Mouse (Mus musculus) limb, embryonic 11.5 days (tissue): ENCODE data around the gene Hira. TPM values are rescaled to one million over a fixed set of nuclear protein-coding genes. Genes with fewer than 3 reads are reported as not detected.
"Not testable (repeated sequence)": the region's sequence is repeated elsewhere in the genome, so short reads cannot be mapped to it uniquely, and the experiment has no call there.

Source experiments
- ATAC-seq: fragments of 200-750 bp; cut with Nextera tagmentation; 2 replicates; pipeline ENCODE4 v1.8.0; 2017; ENCODE audit warnings: low read depth; ENCODE audit not compliant: insufficient number of reproducible peaks, low FRiP score, low TSS enrichment
- DNase-seq: peaks from one replicate; pipeline ENCODE4 v3.0.0-alpha.2; 2015; ENCODE audit warnings: low spot score
- H3K27ac ChIP-seq: fragments of 300-500 bp; sonication (generic); replicated peaks from 2 replicates; pipeline ENCODE4 v1.5.1; 2014; ENCODE audit warnings: low read depth, mild to moderate bottlenecking, low read length
- H3K27me3 ChIP-seq: fragments of 300-500 bp; sonication (generic); 2 replicates; pipeline ENCODE4 v1.6.1; 2014; ENCODE audit warnings: mild to moderate bottlenecking, low read length, mixed read lengths; ENCODE audit not compliant: control insufficient read depth, insufficient read depth
- H3K36me3 ChIP-seq: fragments of 300-500 bp; sonication (generic); 2 replicates; pipeline ENCODE4 v1.6.1; 2014; ENCODE audit warnings: mild to moderate bottlenecking, low read length, moderate library complexity, mixed read lengths; ENCODE audit not compliant: control insufficient read depth, insufficient read depth
- H3K4me1 ChIP-seq: fragments of 300-500 bp; sonication (generic); 2 replicates; pipeline ENCODE4 v1.6.1; 2014; ENCODE audit warnings: low read length, mixed read lengths; ENCODE audit not compliant: control insufficient read depth, insufficient read depth
- H3K4me2 ChIP-seq: fragments of 300-500 bp; sonication (generic); 2 replicates; pipeline ENCODE4 v1.6.1; 2014; ENCODE audit warnings: low read depth, mild to moderate bottlenecking, moderate library complexity; ENCODE audit not compliant: severe bottlenecking
- H3K4me3 ChIP-seq: fragments of 300-500 bp; sonication (generic); 2 replicates; pipeline ENCODE4 v1.5.1; 2014; ENCODE audit warnings: low read depth, low read length
- H3K9ac ChIP-seq: fragments of 300-500 bp; sonication (generic); 2 replicates; pipeline ENCODE4 v1.6.1; 2014; ENCODE audit warnings: mild to moderate bottlenecking, low read length
- H3K9me3 ChIP-seq: fragments of 300-500 bp; sonication (generic); 2 replicates; pipeline ENCODE4 v1.6.1; 2016; ENCODE audit warnings: low read length; ENCODE audit not compliant: control insufficient read depth
- WGBS: fragments of 180-500 bp; shearing (Covaris S2); extraction: QIAGEN DNeasy Blood & Tissue Kit; methylation state at CpG from one replicate; pipeline ENCODE4 v1.1.7; 2014; 5-methylcytosine and 5-hydroxymethylcytosine counted together
- polyA plus RNA-seq: library from polyadenylated mRNA; unstranded; fragments of >200 nt; fragmentation: Nextera tagmentation; extraction: Ambion mirVana; gene quantifications from 2 replicates; pipeline ENCODE4 v1.2.1, GENCODE M21; 2014

Gene Hira
- polyA plus RNA-seq, 1 experiment from 2014 or later = 17.0 TPM

GRCm38 (mm10) chr16:18943906-18944305, 67.1 kb downstream of the Hira start:
- H3K4me1 ChIP-seq = no peaks in the 10 kb centered on the region
- no peak overlapping the region for H3K4me2 ChIP-seq
- no peak overlapping the region for H3K4me3 ChIP-seq
- no peak overlapping the region for H3K27ac ChIP-seq
- H3K9ac ChIP-seq = no peak overlapping the region
- H3K36me3 ChIP-seq = peaks cover 16% of the 10 kb centered on the region
- no peak for ATAC-seq
- WGBS = 93% methylated on average over 6 of the region's 6 CpGs
- DNase-seq = no peak
- no peaks in the 10 kb centered on the region for H3K27me3 ChIP-seq
- H3K9me3 ChIP-seq = no peaks in the 10 kb centered on the region

- H3K36me3 ChIP-seq = peaks cover 23% of the 10 kb centered on the region
- no peak overlapping the region for H3K4me2 ChIP-seq
- H3K9me3 ChIP-seq = no peaks in the 10 kb centered on the region
- H3K27me3 ChIP-seq = no peaks in the 10 kb centered on the region
- H3K4me1 ChIP-seq = no peaks in the 10 kb centered on the region
- no peak overlapping the region for H3K9ac ChIP-seq
- no peak overlapping the region for H3K27ac ChIP-seq
- no peak for DNase-seq
- H3K4me3 ChIP-seq = no peak overlapping the region
- no peak for ATAC-seq
- 98% methylated on average over 9 of the region's 9 CpGs for WGBS
Measured at GRCm38 (mm10) chr16:18948941-18949340, 72.1 kb downstream of the Hira start.

- DNase-seq (no peak), ATAC-seq (no peak)
- no peak overlapping the region for H3K27ac ChIP-seq
- H3K9me3 ChIP-seq = no peaks in the 10 kb centered on the region
- peaks cover 23% of the 10 kb centered on the region for H3K36me3 ChIP-seq
- WGBS = 96% methylated on average over 2 of the region's 2 CpGs
- H3K4me1 ChIP-seq = no peaks in the 10 kb centered on the region
- no peak overlapping the region for H3K4me3 ChIP-seq
- no peak overlapping the region for H3K4me2 ChIP-seq
- no peaks in the 10 kb centered on the region for H3K27me3 ChIP-seq
- no peak overlapping the region for H3K9ac ChIP-seq
Measured at GRCm38 (mm10) chr16:18950351-18950750, 73.5 kb downstream of the Hira start.

- Histone ChIP-seq H3K27me3 (no peaks in the 10 kb centered on the region), H3K4me3 (no peak overlapping the region), H3K9me3 (no peaks in the 10 kb centered on the region), H3K27ac (no peak overlapping the region), H3K9ac (no peak overlapping the region), H3K4me1 (no peaks in the 10 kb centered on the region), H3K36me3 (peaks cover 25% of the 10 kb centered on the region; the same call in 1 of the 2 replicates), H3K4me2 (no peak overlapping the region)
- DNase-seq = no peak
- ATAC-seq = no peak
Measured at GRCm38 (mm10) chr16:18952813-18953212, 76.0 kb downstream of the Hira start.

- H3K4me1 ChIP-seq = no peaks in the 10 kb centered on the region
- H3K9ac ChIP-seq = no peak overlapping the region
- peaks cover 21% of the 10 kb centered on the region for H3K36me3 ChIP-seq
- no peak overlapping the region for H3K27ac ChIP-seq
- H3K27me3 ChIP-seq = no peaks in the 10 kb centered on the region
- DNase-seq (no peak), ATAC-seq (no peak)
- 92% methylated on average over 3 of the region's 3 CpGs for WGBS
- H3K4me3 ChIP-seq = no peak overlapping the region
- no peak overlapping the region for H3K4me2 ChIP-seq
- H3K9me3 ChIP-seq = peaks cover 4% of the 10 kb centered on the region
Measured at GRCm38 (mm10) chr16:18955070-18955469, 78.2 kb downstream of the Hira start.

GRCm38 (mm10) chr16:18963486-18963885, 86.6 kb downstream of the Hira start:
- ATAC-seq = no peak
- Histone ChIP-seq H3K27ac (no peak overlapping the region), H3K4me2 (no peak overlapping the region), H3K9ac (no peak overlapping the region), H3K36me3 (peaks cover 27% of the 10 kb centered on the region), H3K27me3 (no peaks in the 10 kb centered on the region), H3K9me3 (peaks cover 12% of the 10 kb centered on the region; the same call in 1 of the 2 replicates), H3K4me3 (no peak overlapping the region), H3K4me1 (no peaks in the 10 kb centered on the region)
- DNase-seq = no peak

GRCm38 (mm10) chr16:18969420-18970128, 92.7 kb downstream of the Hira start:
- H3K36me3 ChIP-seq = peaks cover 16% of the 10 kb centered on the region; the same call in 1 of the 2 replicates
- no peaks in the 10 kb centered on the region for H3K27me3 ChIP-seq
- H3K4me2 ChIP-seq = no peak overlapping the region
- 96% methylated on average over 9 of the region's 9 CpGs for WGBS
- H3K4me3 ChIP-seq = no peak overlapping the region
- ATAC-seq = no peak
- DNase-seq = no peak
- H3K9me3 ChIP-seq = 0 out of 2 replicates have a peak, but pooled peaks cover 2% of the 10 kb centered on the region
- H3K27ac ChIP-seq = no peak overlapping the region
- no peaks in the 10 kb centered on the region for H3K4me1 ChIP-seq
- no peak overlapping the region for H3K9ac ChIP-seq

GRCm38 (mm10) chr16:18970837-18971236, 94.0 kb downstream of the Hira start:
- Histone ChIP-seq H3K36me3 (peaks cover 15% of the 10 kb centered on the region; the same call in 1 of the 2 replicates), H3K4me1 (no peaks in the 10 kb centered on the region), H3K27me3 (no peaks in the 10 kb centered on the region), H3K4me2 (no peak overlapping the region), H3K4me3 (no peak overlapping the region), H3K9me3 (no peaks in the 10 kb centered on the region), H3K9ac (no peak overlapping the region), H3K27ac (no peak overlapping the region)
- WGBS = 95% methylated on average over 3 of the region's 3 CpGs
- ATAC-seq = no peak
- no peak for DNase-seq

- not testable (repeated sequence) for H3K4me3 ChIP-seq, H3K9ac ChIP-seq, H3K27me3 ChIP-seq, H3K4me1 ChIP-seq, H3K9me3 ChIP-seq, H3K4me2 ChIP-seq, H3K36me3 ChIP-seq, H3K27ac ChIP-seq, DNase-seq, ATAC-seq
- WGBS = 83% methylated on average over 23 of the region's 23 CpGs
Measured at GRCm38 (mm10) chr16:18975665-18976064, 98.8 kb downstream of the Hira start.
